In genomic region chr19:32182471-32182870, GRCm38 (mm10) we compare ENCODE assay signal across 14 mouse cellular contexts.
DNase-seq lines count a peak whose midpoint lies in the region; ATAC-seq and TF ChIP-seq lines count a peak whose summit lies in the region.
"Had no signal": no experiment of that assay in that cellular context is flagged by ENCODE, and none has a peak within 500 bp of the region (broad histone marks: within the 10 kb centered on the region; RNA-seq: fewer than 3 reads in every experiment).

No protein-coding gene starts in this region.

- intact Hi-C loops in heart, postnatal 14 days (cut with DNase I), result loop anchor here (5.0 kb wide), 1 partner anchor 120 kb away; no protein-coding TSS in a partner anchor

- peaks cover 73% of the 10 kb centered on the region for H3K4me1 ChIP-seq in heart, embryonic 12.5 days (replicated peaks)
- H3K4me1 ChIP-seq in lung, embryonic 14.5 days (ENCODE audit: insufficient read depth), result peaks cover 31% of the 10 kb centered on the region
- peaks cover 17% of the 10 kb centered on the region for H3K4me1 ChIP-seq in intestine, embryonic 14.5 days (replicated peaks; ENCODE audit: control insufficient read depth, insufficient read depth, low read length)
- peaks cover 10% of the 10 kb centered on the region for H3K4me1 ChIP-seq in stomach, embryonic 15.5 days
- H3K4me1 ChIP-seq: forebrain, embryonic 12.5 days; midbrain, embryonic 13.5 days; neural tube, embryonic 12.5 days had no signal

- TF ChIP-seq CTCF in lung, embryonic 14.5 days (IDR thresholded peaks at IDR 0.05; ENCODE audit: low read depth), result no peak

- no peak for DNase-seq in heart, postnatal 14 days
- no peak for DNase-seq in lung, embryonic 14.5 days
- no peak for DNase-seq in lung, adult 18-20 months
- DNase-seq in intestine, embryonic 14.5 days (ENCODE audit: low spot score), result no peak
- no peak for DNase-seq in embryo, embryonic 9.5 days (ENCODE audit: extremely low spot score)
- DNase-seq: gastrocnemius, postnatal 10 days had no signal

- H3K27me3 ChIP-seq in heart, embryonic 12.5 days (replicated peaks), result no peaks in the 10 kb centered on the region
- H3K27me3 ChIP-seq in lung, embryonic 14.5 days (ENCODE audit: insufficient read depth, low read length), result no peaks in the 10 kb centered on the region
- no peaks in the 10 kb centered on the region for H3K27me3 ChIP-seq in intestine, embryonic 14.5 days (replicated peaks; ENCODE audit: control insufficient read depth, insufficient read depth, low read length)
- no peaks in the 10 kb centered on the region for H3K27me3 ChIP-seq in stomach, embryonic 15.5 days (replicated peaks)
- H3K27me3 ChIP-seq: forebrain, embryonic 12.5 days; limb, embryonic 13.5 days; midbrain, embryonic 13.5 days; neural tube, embryonic 12.5 days had no signal

- no peak overlapping the region for H3K4me3 ChIP-seq in heart, embryonic 12.5 days
- H3K4me3 ChIP-seq in lung, embryonic 14.5 days (ENCODE audit: low read depth, low read length), result no peak overlapping the region
- no peak overlapping the region for H3K4me3 ChIP-seq in intestine, embryonic 14.5 days (ENCODE audit: low read depth, low read length)
- H3K4me3 ChIP-seq in stomach, embryonic 15.5 days (replicated peaks), result no peak overlapping the region
- H3K4me3 ChIP-seq: forebrain, embryonic 12.5 days; limb, embryonic 13.5 days; midbrain, embryonic 13.5 days; neural tube, embryonic 12.5 days had no signal

- H3K27ac ChIP-seq in heart, embryonic 12.5 days (ENCODE audit: poor library complexity, severe bottlenecking), result peak overlapping the region; percentile 96
- H3K27ac ChIP-seq in lung, embryonic 14.5 days (ENCODE audit: low read depth), result peak overlapping the region; percentile 82
- H3K27ac ChIP-seq in intestine, embryonic 14.5 days (ENCODE audit: low read depth), result peak overlapping the region; percentile 34; the same call in 1 of the 2 replicates
- peak overlapping the region; percentile 28; the same call in 1 of the 2 replicates for H3K27ac ChIP-seq in stomach, embryonic 15.5 days
- H3K27ac ChIP-seq: forebrain, embryonic 12.5 days; hindbrain, postnatal 0 days; limb, embryonic 13.5 days; midbrain, embryonic 13.5 days; neural tube, embryonic 12.5 days had no signal

- no peak for ATAC-seq in heart, embryonic 12.5 days (ENCODE audit: insufficient number of reproducible peaks, low FRiP score)
- no peak for ATAC-seq in lung, embryonic 14.5 days (ENCODE audit: insufficient read depth)
- ATAC-seq in intestine, embryonic 14.5 days (replicated peaks; ENCODE audit: low FRiP score, low TSS enrichment, low read depth), result no peak
- ATAC-seq in stomach, embryonic 15.5 days (ENCODE audit: insufficient read depth, low FRiP score, low read depth), result no peak
- ATAC-seq in cerebellum, adult (ENCODE audit: insufficient number of reproducible peaks, low FRiP score, low TSS enrichment), result no peak
- ATAC-seq: hindbrain, postnatal 0 days; midbrain, embryonic 13.5 days had no signal

- H3K4me2 ChIP-seq in heart, embryonic 12.5 days, result no peak overlapping the region
- H3K4me2 ChIP-seq in lung, embryonic 14.5 days, result no peak overlapping the region
- H3K4me2 ChIP-seq in intestine, embryonic 14.5 days (ENCODE audit: low read length), result no peak overlapping the region
- no peak overlapping the region for H3K4me2 ChIP-seq in stomach, embryonic 15.5 days
- H3K4me2 ChIP-seq: forebrain, embryonic 12.5 days; limb, embryonic 13.5 days; midbrain, embryonic 13.5 days; neural tube, embryonic 12.5 days had no signal

- WGBS in heart, embryonic 12.5 days, result 80% methylated on average over 5 of the region's 5 CpGs
- 79% methylated on average over 5 of the region's 5 CpGs for WGBS in lung, embryonic 14.5 days
- WGBS in intestine, embryonic 14.5 days, result 90% methylated on average over 5 of the region's 5 CpGs
- WGBS in stomach, embryonic 15.5 days, result 81% methylated on average over 5 of the region's 5 CpGs

- H3K9ac ChIP-seq in heart, embryonic 12.5 days, result no peak overlapping the region
- no peak overlapping the region for H3K9ac ChIP-seq in lung, embryonic 14.5 days
- no peak overlapping the region for H3K9ac ChIP-seq in intestine, embryonic 14.5 days (ENCODE audit: low read length)
- H3K9ac ChIP-seq in stomach, embryonic 15.5 days, result no peak overlapping the region
- H3K9ac ChIP-seq: forebrain, embryonic 12.5 days; limb, embryonic 13.5 days; midbrain, embryonic 13.5 days; neural tube, embryonic 12.5 days had no signal

- no peaks in the 10 kb centered on the region for H3K36me3 ChIP-seq in heart, embryonic 12.5 days
- no peaks in the 10 kb centered on the region for H3K36me3 ChIP-seq in lung, embryonic 14.5 days (ENCODE audit: insufficient read depth)
- H3K36me3 ChIP-seq in intestine, embryonic 14.5 days (ENCODE audit: control insufficient read depth, insufficient read depth, low read length), result no peaks in the 10 kb centered on the region
- no peaks in the 10 kb centered on the region for H3K36me3 ChIP-seq in stomach, embryonic 15.5 days
- H3K36me3 ChIP-seq: forebrain, embryonic 12.5 days; limb, embryonic 13.5 days; midbrain, embryonic 13.5 days; neural tube, embryonic 12.5 days had no signal

- no peaks in the 10 kb centered on the region for H3K9me3 ChIP-seq in heart, embryonic 12.5 days (replicated peaks)
- H3K9me3 ChIP-seq in lung, embryonic 14.5 days (ENCODE audit: low read depth, low read length), result no peaks in the 10 kb centered on the region
- H3K9me3 ChIP-seq in intestine, embryonic 14.5 days (ENCODE audit: control insufficient read depth, low read length), result no peaks in the 10 kb centered on the region
- H3K9me3 ChIP-seq in stomach, embryonic 15.5 days, result no peaks in the 10 kb centered on the region
- H3K9me3 ChIP-seq: forebrain, embryonic 12.5 days; limb, embryonic 13.5 days; midbrain, embryonic 13.5 days; neural tube, embryonic 12.5 days had no signal

Comparison
In these comparisons a context has a peak if more than half of its experiments do, and no peak if none do; other contexts are left out.
1. H3K27ac ChIP-seq: peak in every context shown above with its lines; median percentile 96 in heart, embryonic 12.5 days; 82 in lung, embryonic 14.5 days; 34 in intestine, embryonic 14.5 days; 28 in stomach, embryonic 15.5 days.